Mouse (Mus musculus): ENCODE data around the gene Apc2.

Apc2 gene

DNA sequence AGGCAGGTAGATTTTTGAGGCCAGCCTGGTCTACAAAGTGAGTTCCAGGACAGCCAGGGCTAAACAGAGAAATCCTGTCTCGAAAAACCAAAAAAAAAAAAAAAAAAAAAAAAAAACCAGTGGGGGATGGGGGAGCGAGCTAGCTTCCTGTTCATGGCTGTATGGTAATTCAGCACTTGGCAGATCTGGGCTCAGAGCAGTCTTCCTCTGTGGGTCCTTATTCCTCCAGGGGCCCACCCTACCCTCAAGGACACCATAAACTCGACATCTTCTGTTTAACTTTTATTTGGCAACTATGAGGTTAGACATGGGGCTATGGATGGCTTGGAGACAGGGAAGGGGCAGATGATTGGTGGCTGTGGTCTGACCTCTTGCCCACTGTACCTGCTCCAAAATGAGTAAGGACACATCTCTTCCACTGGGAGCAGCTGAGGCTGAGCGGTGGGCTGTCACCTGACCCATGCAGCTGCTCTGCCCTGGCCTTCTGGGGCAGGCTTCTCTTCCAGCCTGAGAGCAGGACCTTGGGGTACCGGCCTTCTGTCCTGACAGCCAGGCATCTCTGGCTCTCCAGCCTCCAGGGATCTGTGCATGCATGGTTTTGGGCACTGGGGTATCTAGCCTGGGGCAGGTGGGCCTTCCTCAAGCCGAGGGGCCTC, 25.4 kb downstream of the Apc2 start:
- DNase-seq (ENCODE audit: low spot score in 2 of 2), result no peak

DNA sequence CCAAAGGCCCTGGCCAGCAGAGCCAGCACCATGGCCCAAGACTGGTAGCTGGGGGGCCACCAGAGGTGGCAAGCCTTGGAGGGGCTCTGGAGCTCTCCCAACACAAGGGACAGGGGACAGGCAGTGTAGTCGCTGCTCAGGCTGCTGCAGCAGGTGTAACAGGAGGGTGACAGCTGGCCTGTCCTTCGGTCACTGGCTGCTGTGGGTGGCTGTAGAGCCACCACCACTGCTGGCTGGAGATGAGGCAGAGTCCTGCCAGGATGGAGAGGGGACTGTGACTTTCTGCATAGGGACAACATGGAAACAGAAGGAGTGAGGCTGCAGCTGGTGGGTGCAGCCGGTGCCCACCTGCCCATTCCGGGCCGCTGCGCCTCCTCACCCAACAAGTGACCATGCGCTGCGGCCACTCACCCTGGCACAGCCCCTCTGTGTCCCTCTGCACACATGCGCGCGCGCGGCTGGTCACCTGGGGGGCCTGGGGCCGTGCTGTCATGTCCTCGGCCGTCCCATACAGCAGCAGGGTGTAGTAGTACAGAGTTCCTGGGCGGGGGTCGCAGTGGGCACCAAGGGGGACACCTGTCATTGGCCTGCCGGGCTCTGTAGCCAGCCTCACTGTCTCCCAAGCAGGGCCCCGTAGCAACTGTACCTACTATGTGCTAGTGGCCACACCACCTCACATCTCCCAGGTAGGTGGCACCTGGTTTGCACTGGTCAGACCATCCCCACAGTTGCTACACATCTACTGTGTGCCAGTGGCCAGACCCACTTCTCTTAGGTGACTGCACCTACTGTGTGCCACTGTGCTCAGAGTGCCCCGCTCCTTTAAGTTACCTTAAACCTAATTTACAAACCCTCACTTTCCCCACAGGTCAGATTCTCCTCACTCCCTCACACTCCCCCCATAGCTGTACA, 26.1 kb downstream of the Apc2 start:
- DNase-seq (ENCODE audit: low spot score in 2 of 2), result no peak

DNA sequence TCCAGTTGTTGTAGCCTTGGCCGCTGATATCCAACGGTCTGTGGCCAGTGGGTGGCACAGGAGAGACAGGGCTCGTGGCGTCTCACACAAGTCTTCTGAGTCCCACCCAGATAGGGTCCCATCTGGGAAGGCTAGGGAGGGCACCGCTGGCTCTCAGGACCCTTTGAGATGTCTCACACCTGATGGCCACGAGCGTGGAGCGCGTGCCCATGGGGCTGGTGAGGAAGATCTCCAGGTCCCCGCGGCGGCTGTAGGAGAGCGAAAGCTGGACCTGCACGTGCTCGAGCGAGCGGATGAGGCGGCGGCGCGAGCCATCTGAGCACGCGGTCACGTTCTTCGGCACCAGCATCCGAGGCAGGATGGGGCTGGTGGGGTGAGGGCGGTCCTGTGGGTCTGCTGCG, 27.0 kb downstream of the Apc2 start:
- DNase-seq (ENCODE audit: low spot score in 2 of 2), result no peak

DNA sequence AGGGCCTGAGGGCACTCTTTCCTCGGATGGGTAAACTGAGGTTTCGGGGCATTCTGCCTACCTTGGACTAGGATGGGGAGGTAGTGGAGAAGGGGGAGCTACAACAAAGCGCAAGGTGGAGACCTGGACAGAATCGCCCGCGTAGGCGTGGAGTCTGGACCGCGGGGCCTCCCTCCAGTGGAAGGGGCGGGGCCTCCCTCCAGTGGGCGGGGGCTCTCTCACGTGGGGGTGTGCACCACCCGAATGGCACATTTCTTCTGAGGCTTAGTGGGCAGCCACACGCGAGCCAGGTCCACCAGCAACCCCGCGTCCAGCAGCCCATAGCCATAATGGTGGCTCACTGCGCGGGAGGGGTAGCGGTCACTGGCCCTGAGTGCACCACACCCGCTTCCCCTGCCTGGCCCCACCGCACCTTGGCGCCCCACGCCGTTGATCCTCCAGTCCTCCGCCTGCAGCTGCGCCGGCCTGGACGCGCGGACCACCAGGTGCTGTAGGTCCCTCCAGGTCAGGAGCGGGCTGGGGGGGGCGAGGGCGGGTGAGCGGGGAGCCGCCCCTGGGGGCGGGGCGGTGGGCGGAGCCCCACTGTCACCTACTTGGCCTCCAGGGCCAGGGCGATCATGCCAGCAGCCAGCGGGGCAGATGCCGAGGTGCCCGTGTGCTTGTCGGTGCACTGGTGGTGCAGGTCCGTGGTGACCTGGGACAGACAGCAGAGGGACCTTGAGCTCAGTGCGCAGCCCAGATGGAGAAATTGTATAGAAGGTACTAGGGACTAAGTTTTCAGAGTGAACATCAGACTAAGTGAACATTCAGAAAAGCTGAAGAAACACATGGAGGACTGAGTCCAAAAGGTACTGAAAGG, 27.7 kb downstream of the Apc2 start:
- no peak for DNase-seq (ENCODE audit: low spot score in 2 of 2)

GRCm38 (mm10) chr10:80324120-80325037, 28.6 kb downstream of the Apc2 start:
- DNase-seq (ENCODE audit: low spot score in 2 of 2), result no peak

DNA sequence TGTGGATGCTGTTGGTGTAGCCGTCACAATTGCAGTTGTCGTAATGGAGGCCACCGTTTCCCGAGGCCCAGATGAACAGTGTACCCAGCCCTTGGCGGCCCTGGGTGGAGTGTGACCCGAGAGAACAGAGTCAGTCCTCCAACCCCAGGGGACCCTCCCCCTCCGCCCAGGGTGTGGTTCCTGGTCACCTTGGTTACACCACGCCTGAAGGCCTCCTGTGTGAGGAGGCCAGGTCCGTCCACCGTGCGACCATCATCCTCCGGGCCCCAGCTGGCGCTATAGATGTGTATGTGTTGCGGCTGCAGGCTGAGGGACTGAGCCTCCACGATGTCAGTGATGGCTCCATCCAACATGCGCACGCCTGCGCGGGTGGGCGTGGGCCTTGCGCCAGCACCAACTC, 29.3 kb downstream of the Apc2 start:
- no peak for DNase-seq (ENCODE audit: low spot score in 2 of 2)

GRCm38 (mm10) chr10:80329273-80330081, 33.7 kb downstream of the Apc2 start, which contains the start of the genes Pcsk4 and Reep6:
Pcsk4 (minus strand) TSS chr10:80329498.
Reep6 (plus strand) TSS chr10:80329953.
- peak; percentile 93 to 94 for DNase-seq (ENCODE audit: low spot score in 2 of 2)

- no peak for DNase-seq (ENCODE audit: low spot score in 2 of 2)
These were observed 34.3 kb downstream of the Apc2 start for GRCm38 (mm10) chr10:80330084-80330483.

DNA sequence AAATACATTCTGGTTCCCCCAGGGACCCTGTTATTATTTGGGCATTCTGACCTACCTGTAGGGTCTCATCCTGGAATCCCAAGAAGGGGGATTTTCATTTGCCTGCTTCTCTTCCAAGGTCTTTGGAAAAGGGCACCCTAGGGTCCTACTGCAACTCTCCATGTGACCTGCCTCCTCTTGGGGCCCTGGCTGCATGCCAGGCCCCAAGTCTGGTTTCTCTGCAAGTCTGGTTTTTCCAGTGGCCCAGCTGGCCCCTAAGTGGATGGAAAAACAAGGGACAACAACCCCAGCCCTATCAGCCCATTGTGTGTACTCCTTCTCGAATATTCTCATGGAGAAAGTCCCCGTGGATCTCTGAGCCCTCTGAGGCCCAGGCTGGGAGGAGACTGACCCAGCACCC, 35.1 kb downstream of the Apc2 start:
- DNase-seq (ENCODE audit: low spot score in 2 of 2), result no peak

DNA sequence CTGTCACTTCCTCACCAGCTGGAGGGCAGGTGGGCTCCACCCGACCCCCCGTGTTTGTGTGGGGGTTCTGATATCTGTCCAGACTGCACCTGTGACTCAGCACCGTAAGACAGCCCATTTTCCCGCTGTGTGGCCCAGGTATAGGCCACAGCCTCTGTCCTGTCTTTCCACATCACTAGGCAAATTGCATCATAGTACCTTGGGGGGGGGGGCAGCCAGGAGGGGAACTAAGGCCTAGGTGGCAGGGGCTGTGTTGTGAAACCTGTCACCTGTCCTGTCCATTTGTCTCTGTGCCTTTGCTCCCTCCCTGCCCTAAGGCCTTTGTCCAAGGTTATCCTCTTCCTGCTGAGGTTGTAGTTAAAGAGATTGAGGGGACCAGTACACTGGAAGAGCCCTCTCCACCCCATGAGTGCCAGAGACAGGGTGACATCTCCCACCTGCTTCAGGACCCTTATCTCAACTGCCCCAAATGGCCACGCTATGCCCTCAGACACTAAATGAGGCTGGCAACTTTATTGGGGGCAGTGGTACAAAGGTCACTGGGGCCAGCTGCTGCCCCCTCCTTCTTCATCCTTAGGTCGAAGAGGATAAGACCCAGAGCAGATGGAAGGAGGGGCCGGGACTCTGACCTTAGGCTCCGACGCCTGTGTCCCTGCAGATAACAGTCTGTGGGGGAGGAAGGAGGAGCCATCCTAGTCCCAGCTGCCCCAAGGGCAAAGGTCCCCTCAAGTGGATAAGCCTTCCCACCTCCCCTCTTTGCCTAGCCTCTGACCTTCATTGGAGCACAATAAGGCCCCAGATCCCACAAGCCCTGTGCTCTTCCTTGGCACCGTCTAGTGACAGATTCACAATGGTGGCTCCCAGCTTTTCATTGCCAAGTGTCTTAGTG, 36.1 kb downstream of the Apc2 start:
- DNase-seq (ENCODE audit: low spot score in 2 of 2), result no peak

- DNase-seq (ENCODE audit: low spot score in 2 of 2), result no peak
These were observed 36.8 kb downstream of the Apc2 start for GRCm38 (mm10) chr10:80332525-80332989.

DNA sequence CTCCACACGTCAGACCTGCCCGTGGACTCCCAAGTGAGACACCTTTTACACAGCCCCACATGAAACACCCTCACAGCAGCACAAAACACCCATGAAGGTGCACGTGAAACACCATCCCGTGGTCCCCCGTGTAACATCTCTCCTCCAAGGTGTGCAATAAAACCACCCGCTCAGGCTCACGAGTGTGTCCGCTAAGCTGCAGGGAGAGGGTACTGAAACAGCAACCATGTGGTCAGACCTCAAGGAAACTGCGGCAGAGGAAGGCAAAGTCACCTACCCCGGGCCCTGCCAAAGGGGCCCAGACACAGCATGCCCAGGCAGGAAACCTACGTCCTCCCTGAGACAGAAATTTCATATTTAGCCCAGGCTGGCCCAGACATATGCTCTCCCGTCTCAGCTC, 40.5 kb downstream of the Apc2 start:
- DNase-seq (ENCODE audit: low spot score in 2 of 2), result no peak

GRCm38 (mm10) chr10:80339941-80340750, 44.4 kb downstream of the Apc2 start:
- DNase-seq (ENCODE audit: low spot score in 2 of 2), result peak; percentile 90 to 91

DNA sequence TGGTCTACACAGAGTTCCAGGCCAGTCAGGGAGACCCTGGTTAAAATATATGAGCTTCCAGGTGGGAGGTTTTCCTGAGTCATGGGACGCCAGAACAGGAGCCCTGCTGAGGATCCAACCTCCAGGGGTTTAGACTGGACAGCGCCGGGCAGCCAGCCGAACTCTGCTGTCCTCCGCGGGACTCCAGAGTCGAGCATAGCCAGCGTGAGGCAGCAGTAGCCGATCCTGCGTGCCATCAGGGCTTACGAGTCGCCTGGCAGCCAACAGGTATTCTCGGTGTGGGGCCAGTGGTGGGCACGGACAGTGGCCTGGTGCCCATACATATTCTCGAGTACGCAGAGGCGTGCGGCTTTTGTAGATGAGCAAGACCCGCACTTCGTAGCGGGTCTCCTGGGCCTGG, 45.2 kb downstream of the Apc2 start:
- no peak for DNase-seq (ENCODE audit: low spot score in 2 of 2)

DNA sequence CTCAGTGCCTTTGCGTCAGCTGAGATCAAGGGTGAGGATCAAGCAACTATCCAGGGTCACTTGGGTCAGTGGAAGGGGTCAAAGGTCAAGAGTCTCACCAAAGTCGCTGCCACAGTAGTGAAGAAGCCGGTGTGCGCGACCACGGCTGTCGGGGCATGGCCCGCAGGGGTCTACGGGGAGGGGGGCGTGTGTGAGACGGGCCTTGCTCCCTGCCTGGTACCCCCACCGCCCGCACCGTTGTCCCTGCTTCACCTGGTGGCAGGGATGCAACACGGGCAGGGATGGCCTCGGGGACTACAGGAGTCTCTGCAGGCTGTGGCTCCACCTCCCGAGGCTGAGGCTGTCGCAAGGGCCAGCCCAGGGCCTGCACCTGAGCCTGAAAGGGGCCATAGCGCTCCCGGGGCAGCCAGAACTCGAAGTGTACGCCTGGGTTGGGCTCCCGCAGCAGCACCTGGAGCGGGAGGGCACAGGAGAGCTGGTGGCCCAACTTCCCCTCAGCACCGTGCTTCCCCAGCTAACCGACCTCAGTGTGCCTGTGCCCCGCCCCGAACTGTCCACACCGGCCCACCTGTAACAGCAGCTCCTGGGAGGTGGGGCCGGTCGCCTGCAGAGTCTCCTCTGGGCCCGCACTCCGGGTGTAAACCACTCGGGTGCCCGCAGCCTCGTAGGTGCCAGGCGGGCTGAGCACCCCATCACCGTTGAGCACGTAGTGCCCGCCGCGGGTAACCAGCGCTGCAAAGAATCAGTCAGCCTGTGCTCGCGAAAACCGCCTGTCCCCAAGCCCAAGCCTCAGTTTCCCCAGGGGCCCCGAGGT, 45.9 kb downstream of the Apc2 start:
- DNase-seq (ENCODE audit: low spot score in 2 of 2), result no peak

- DNase-seq (ENCODE audit: low spot score in 2 of 2), result no peak
These were observed 46.5 kb downstream of the Apc2 start for GRCm38 (mm10) chr10:80342305-80342748.

GRCm38 (mm10) chr10:80342749-80343424, 47.1 kb downstream of the Apc2 start:
- peak in 1 of 2 experiments; percentile 50 for DNase-seq (ENCODE audit: low spot score in 2 of 2)

Measured in right cerebral cortex, adult 2 months (tissue).